Mouse (Mus musculus) brain, embryonic 14.5 days (tissue): ENCODE data around the gene Hps4.

Experiments
- CTCF ChIP-seq: fragments of 200-500 bp; IDR thresholded peaks from 2 replicates; pipeline ENCODE4 v1.5.1; 2012; ENCODE audit warnings: inconsistent platforms, mild to moderate bottlenecking, moderate library complexity, borderline replicate concordance; ENCODE audit not compliant: insufficient read depth, insufficient read length; ENCODE audit errors: extremely low read depth
- POLR2A ChIP-seq: fragments of 200-500 bp; IDR thresholded peaks from 2 replicates; pipeline ENCODE4 v1.6.1; 2012; ENCODE audit warnings: mild to moderate bottlenecking, inconsistent platforms, borderline replicate concordance; ENCODE audit not compliant: poor library complexity, insufficient read depth, insufficient read length, severe bottlenecking; ENCODE audit errors: extremely low read depth

- TF ChIP-seq CTCF (no peak), POLR2A (no peak)
Observed at GRCm38 (mm10) chr5:112323246-112323645, 19.6 kb upstream of the Hps4 start.
